Mouse (Mus musculus) ES-Bruce4 (cell line): ENCODE measurements around the gene R3hdm4.

Source experiments
- EP300 ChIP-seq: IDR thresholded peaks from 2 replicates; pipeline ENCODE4 v1.6.1; 2011; ENCODE audit warnings: low read depth, low read length; ENCODE audit not compliant: insufficient read depth
- POLR2A ChIP-seq: IDR thresholded peaks from one replicate; pipeline ENCODE4 v1.8.1; 2011; ENCODE audit warnings: low read length; ENCODE audit not compliant: insufficient read depth

DNA sequence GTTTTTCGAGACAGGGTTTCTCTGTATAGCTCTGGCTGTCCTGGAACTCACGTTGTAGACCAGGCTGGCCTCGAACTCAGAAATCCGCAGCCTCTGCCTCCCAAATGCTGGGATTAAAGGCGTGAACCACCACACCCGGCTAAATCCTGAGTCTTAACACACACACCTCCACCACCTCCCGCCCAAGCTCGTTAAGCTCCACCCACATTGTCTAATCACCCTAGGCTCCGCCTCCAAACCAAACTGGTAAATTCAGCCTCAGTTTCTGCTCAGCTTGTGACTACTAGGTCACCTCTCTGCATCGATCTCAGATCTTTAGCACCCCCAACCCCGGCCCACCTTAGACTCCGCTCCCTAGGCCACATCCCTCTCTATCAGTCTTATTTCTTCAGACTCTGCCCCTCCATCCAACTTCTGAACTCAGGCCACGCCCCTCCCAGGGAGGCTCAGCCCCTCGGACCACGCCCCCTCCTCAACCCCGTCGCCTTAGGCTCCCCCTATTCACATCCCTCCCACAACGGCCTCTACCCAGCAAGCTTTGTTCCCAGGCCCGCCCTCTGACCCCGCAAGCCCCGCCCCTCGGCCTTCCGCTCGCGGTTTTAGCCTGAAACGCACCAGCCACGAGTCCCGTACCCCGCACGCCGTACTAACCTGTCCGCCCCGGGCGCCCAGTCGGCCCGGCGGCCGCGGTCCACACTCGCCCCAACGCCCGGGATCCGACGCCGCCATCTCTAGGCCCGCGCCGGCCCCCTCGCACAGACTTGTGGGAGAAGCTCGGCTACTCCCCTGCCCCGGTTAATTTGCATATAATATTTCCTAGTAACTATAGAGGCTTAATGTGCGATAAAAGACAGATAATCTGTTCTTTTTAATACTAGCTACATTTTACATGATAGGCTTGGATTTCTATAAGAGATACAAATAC lies 12.6 kb downstream of the R3hdm4 start, which contains the start of gene Med16:
- no peak for TF ChIP-seq EP300
- TF ChIP-seq POLR2A, result no peak
